Mouse (Mus musculus) thymus, adult 2 months (tissue): ENCODE measurements around the gene Sema3a.

ENCODE experiments used
- CTCF ChIP-seq: fragments of 200-500 bp; IDR thresholded peaks from 2 replicates; pipeline ENCODE4 v1.5.1; 2012; ENCODE audit warnings: mild to moderate bottlenecking, control low read depth, low read length, moderate library complexity, borderline replicate concordance; ENCODE audit not compliant: control insufficient read depth, poor library complexity, insufficient read depth; ENCODE audit errors: extremely low read depth
- POLR2A ChIP-seq: fragments of 200-500 bp; IDR thresholded peaks from 2 replicates; pipeline ENCODE4 v1.6.1; 2012; ENCODE audit warnings: mild to moderate bottlenecking, low read length, control low read depth, moderate library complexity; ENCODE audit not compliant: control insufficient read depth, poor library complexity, insufficient read depth; ENCODE audit errors: extremely low read depth

- no peak for TF ChIP-seq CTCF
- no peak for TF ChIP-seq POLR2A
Measured at GRCm38 (mm10) chr5:13626093-13626492, 500.9 kb downstream of the Sema3a start.
